Mouse (Mus musculus): ENCODE measurements around the gene Ap2m1. TPM values are rescaled to one million over a fixed set of nuclear protein-coding genes. Genes with fewer than 3 reads are reported as not detected.
A peak's percentile ranks its signal among the peaks of the same experiment; 100 is the strongest.

Gene Ap2m1
- polyA plus RNA-seq, 2 experiments: 573 to 633 TPM

DNA sequence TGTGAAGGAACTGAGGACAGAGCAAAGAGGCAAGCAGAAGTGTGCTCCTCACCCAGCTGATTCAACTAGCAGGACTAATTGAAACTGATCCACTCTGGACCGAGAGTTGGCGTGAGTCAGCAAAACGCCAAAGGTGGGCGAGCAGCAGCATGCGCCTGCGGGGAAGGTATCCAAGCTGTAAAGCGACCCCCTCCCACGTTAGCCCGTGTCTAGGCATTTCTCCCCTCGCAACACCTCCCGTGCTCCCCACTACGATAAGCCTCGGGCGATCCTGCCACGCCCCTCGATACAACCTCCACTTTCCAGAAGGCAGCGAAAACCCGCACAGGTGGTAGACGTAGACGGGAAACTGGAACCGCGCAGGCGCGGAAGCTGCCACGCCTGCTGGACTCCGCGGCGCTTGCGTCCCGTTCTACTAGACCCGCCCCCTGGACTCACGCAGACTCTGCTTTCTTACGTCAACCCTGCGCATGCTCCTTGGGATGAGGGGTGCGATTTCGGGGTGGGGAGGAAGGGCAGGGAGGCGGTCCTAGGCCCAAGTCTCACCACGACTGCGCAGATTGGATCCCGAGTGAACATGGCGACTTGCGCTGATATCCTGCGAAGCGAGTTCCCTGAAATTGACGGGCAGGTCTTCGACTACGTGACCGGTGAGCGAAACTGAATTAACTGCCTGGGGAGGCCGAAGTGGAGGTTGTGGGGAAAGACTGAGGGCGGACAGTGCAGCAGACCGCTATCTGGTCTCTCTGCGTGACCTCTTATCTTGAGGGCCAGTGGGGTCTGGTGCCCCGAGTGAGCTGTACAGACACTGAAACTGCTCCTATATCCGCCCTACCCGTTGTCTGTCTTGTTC, 13.0 kb downstream of the Ap2m1 start, which contains the start of gene Abcf3:
TSS of gene Abcf3 (plus strand) at position 482 of the 853 bp plus-strand sequence.
- peaks cover 59% of the 10 kb centered on the region for H3K36me3 ChIP-seq (ENCODE audit: control insufficient read depth, insufficient read depth, low read length)
- peak; percentile 99 for DNase-seq (ENCODE audit: low spot score)
- no peaks in the 10 kb centered on the region for H3K27me3 ChIP-seq (ENCODE audit: control insufficient read depth, insufficient read depth, low read length)
- peaks cover 13% of the 10 kb centered on the region for H3K4me1 ChIP-seq (ENCODE audit: control insufficient read depth, insufficient read depth, low read length)
- under 1% methylated on average over 55 of the region's 56 CpGs for WGBS
- H3K9ac ChIP-seq (ENCODE audit: low read depth, low read length, severe bottlenecking): peak within 1 kb of the TSS; percentile 66
- peak; percentile 99 for ATAC-seq (ENCODE audit: low FRiP score, low read depth)
- H3K27ac ChIP-seq (replicated peaks; ENCODE audit: low read depth, low read length): peak within 1 kb of the TSS; percentile 15
- H3K9me3 ChIP-seq (ENCODE audit: control insufficient read depth, low read length): no peaks in the 10 kb centered on the region
- peak within 1 kb of the TSS; percentile 58 for H3K4me3 ChIP-seq (replicated peaks; ENCODE audit: low read length)
- H3K4me2 ChIP-seq (replicated peaks; ENCODE audit: low read depth, low read length, severe bottlenecking): peak within 1 kb of the TSS; percentile 73
- TF ChIP-seq POLR2A (IDR thresholded peaks at IDR 0.05; ENCODE audit: borderline replicate concordance, extremely low read depth, insufficient read depth, insufficient read length): no peak

DNA sequence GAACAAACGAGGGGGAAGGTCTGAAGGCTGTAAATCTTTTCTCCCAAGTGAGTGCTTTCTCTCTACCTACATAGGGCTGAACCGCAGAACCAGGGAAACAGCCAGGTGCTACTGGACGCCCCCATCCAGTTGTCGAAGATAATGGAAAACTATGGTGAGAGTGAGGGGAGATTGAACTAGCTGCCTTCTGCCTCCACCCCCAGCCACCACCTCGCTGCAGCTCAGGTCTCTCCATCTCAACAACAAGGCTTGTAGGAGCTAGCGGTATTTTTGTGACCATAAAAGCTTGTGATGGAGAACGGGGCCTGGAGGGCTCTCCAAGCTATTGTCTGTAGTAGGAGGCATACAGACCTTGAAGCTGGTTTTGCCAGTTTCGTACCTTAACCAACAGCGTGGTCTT, 13.9 kb downstream of the Ap2m1 start:
- Histone ChIP-seq H3K4me3 (replicated peaks; ENCODE audit: low read length) (peak overlapping the region; percentile 58), H3K36me3 (ENCODE audit: control insufficient read depth, insufficient read depth, low read length) (peaks cover 62% of the 10 kb centered on the region), H3K27ac (replicated peaks; ENCODE audit: low read depth, low read length) (no peak overlapping the region), H3K9me3 (ENCODE audit: control insufficient read depth, low read length) (no peaks in the 10 kb centered on the region), H3K9ac (ENCODE audit: low read depth, low read length, severe bottlenecking) (peak overlapping the region; percentile 66), H3K4me2 (replicated peaks; ENCODE audit: low read depth, low read length, severe bottlenecking) (peak overlapping the region; percentile 73), H3K27me3 (ENCODE audit: control insufficient read depth, insufficient read depth, low read length) (no peaks in the 10 kb centered on the region), H3K4me1 (ENCODE audit: control insufficient read depth, insufficient read depth, low read length) (peaks cover 13% of the 10 kb centered on the region)
- DNase-seq (ENCODE audit: low spot score): no peak
- ATAC-seq (ENCODE audit: low FRiP score, low read depth): no peak
- no peak for TF ChIP-seq POLR2A (IDR thresholded peaks at IDR 0.05; ENCODE audit: borderline replicate concordance, extremely low read depth, insufficient read depth, insufficient read length)
- WGBS: 46% methylated on average over 9 of the region's 9 CpGs

DNA sequence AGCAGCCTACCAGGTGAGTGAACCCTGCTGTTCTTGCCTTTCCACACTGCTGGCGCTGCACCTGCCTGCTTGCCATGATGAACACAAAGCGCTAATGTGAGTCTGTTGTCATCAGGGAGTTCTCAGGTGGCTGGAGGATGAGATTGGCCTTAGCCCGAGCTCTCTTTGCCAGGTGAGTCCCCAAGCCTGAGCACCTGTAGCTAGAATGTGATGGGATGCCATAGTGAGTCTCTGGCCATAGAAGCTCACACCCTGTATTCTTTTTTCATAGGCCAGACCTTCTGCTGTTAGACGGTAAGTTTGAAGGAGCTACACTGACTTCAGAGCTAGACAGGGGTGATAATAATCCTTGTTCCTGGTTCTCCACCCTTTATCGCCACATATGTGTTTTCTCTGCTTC, 16.4 kb downstream of the Ap2m1 start:
- Histone ChIP-seq H3K9me3 (ENCODE audit: control insufficient read depth, low read length) (no peaks in the 10 kb centered on the region), H3K9ac (ENCODE audit: low read depth, low read length, severe bottlenecking) (no peak overlapping the region), H3K27me3 (ENCODE audit: control insufficient read depth, insufficient read depth, low read length) (no peaks in the 10 kb centered on the region), H3K4me1 (ENCODE audit: control insufficient read depth, insufficient read depth, low read length) (peaks cover 13% of the 10 kb centered on the region), H3K36me3 (ENCODE audit: control insufficient read depth, insufficient read depth, low read length) (peaks cover 64% of the 10 kb centered on the region), H3K4me2 (replicated peaks; ENCODE audit: low read depth, low read length, severe bottlenecking) (no peak overlapping the region), H3K4me3 (replicated peaks; ENCODE audit: low read length) (no peak overlapping the region), H3K27ac (replicated peaks; ENCODE audit: low read depth, low read length) (no peak overlapping the region)
- no peak for TF ChIP-seq POLR2A (IDR thresholded peaks at IDR 0.05; ENCODE audit: borderline replicate concordance, extremely low read depth, insufficient read depth, insufficient read length)
- 96% methylated on average over 5 of the region's 5 CpGs for WGBS
- DNase-seq (ENCODE audit: low spot score) (no peak), ATAC-seq (ENCODE audit: low FRiP score, low read depth) (no peak)

DNA sequence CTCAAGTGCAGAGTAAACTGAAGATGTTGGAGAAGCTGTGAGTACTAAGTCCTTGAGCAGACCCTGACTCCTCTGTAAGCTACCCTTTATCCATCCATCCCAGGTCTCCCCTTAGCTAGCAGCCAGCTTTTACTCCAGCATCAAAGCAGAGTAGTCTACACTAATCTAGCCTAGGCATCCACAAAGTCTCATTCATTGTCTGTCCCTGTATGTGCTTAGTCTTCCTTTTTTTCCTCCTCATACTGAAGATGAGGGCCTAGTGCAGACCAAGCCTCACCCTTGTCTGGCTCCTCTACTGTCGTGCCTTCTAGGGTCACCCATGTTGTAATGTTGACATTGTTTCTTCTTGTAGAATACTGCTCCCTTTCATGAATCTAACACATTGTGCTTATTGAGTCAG, 17.3 kb downstream of the Ap2m1 start:
- ATAC-seq (ENCODE audit: low FRiP score, low read depth): no peak
- no peak overlapping the region for H3K9ac ChIP-seq (ENCODE audit: low read depth, low read length, severe bottlenecking)
- no peak overlapping the region for H3K4me3 ChIP-seq (replicated peaks; ENCODE audit: low read length)
- H3K36me3 ChIP-seq (ENCODE audit: control insufficient read depth, insufficient read depth, low read length): peaks cover 71% of the 10 kb centered on the region
- H3K27ac ChIP-seq (replicated peaks; ENCODE audit: low read depth, low read length): no peak overlapping the region
- H3K27me3 ChIP-seq (ENCODE audit: control insufficient read depth, insufficient read depth, low read length): no peaks in the 10 kb centered on the region
- 84% methylated on average over 1 of the region's 1 CpGs for WGBS
- H3K4me2 ChIP-seq (replicated peaks; ENCODE audit: low read depth, low read length, severe bottlenecking): no peak overlapping the region
- no peak for DNase-seq (ENCODE audit: low spot score)
- H3K9me3 ChIP-seq (ENCODE audit: control insufficient read depth, low read length): no peaks in the 10 kb centered on the region
- H3K4me1 ChIP-seq (ENCODE audit: control insufficient read depth, insufficient read depth, low read length): peaks cover 9% of the 10 kb centered on the region
- TF ChIP-seq POLR2A (IDR thresholded peaks at IDR 0.05; ENCODE audit: borderline replicate concordance, extremely low read depth, insufficient read depth, insufficient read length): no peak

DNA sequence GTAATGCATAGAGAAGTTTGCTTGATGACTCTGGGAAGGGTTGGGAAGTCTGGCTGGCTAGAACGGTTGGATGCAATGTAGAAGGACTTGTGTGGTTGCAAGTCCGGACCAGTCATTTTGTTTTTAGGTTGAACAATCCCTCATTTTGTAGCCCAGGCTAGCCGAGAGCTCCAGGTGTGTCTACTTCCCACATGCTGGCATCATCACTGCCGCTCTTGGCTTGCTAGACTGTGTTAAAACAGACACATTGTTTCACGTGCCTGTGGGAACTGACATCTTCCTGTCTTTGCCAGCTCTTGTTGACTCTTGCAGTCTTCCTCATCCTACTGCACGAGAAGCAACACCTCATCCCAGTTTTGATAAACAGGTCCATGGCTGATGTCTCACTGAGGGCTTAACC, 19.7 kb downstream of the Ap2m1 start:
- ATAC-seq (ENCODE audit: low FRiP score, low read depth): no peak
- Histone ChIP-seq H3K4me2 (replicated peaks; ENCODE audit: low read depth, low read length, severe bottlenecking) (no peak overlapping the region), H3K9ac (ENCODE audit: low read depth, low read length, severe bottlenecking) (no peak overlapping the region), H3K27me3 (ENCODE audit: control insufficient read depth, insufficient read depth, low read length) (no peaks in the 10 kb centered on the region), H3K27ac (replicated peaks; ENCODE audit: low read depth, low read length) (no peak overlapping the region), H3K9me3 (ENCODE audit: control insufficient read depth, low read length) (no peaks in the 10 kb centered on the region), H3K4me1 (ENCODE audit: control insufficient read depth, insufficient read depth, low read length) (no peaks in the 10 kb centered on the region), H3K36me3 (ENCODE audit: control insufficient read depth, insufficient read depth, low read length) (peaks cover 92% of the 10 kb centered on the region), H3K4me3 (replicated peaks; ENCODE audit: low read length) (no peak overlapping the region)
- TF ChIP-seq POLR2A (IDR thresholded peaks at IDR 0.05; ENCODE audit: borderline replicate concordance, extremely low read depth, insufficient read depth, insufficient read length): no peak
- 92% methylated on average over 6 of the region's 6 CpGs for WGBS
- no peak for DNase-seq (ENCODE audit: low spot score)

Data from limb, embryonic 14.5 days (tissue).